Mouse (Mus musculus) liver, embryonic 11.5 days (tissue): Measurements from ENCODE around the gene Igfbp4. TPM values are rescaled to one million over a fixed set of nuclear protein-coding genes. Genes with fewer than 3 reads are reported as not detected.

ENCODE experiments used
- ATAC-seq: fragments of 200-750 bp; cut with Nextera tagmentation; replicated peaks from 2 replicates; pipeline ENCODE4 v1.8.0; 2017; ENCODE audit warnings: moderate number of reproducible peaks, mild to moderate bottlenecking, moderate TSS enrichment, moderate library complexity; ENCODE audit not compliant: low FRiP score
- DNase-seq: peaks from one replicate; pipeline ENCODE4 v3.0.0-alpha.2; 2017; ENCODE audit warnings: low spot score
- H3K27ac ChIP-seq: fragments of 300-500 bp; sonication (generic); 2 replicates; pipeline ENCODE4 v1.5.1; 2014; ENCODE audit warnings: mild to moderate bottlenecking, low read depth, low read length, control low read depth
- H3K27me3 ChIP-seq: fragments of 300-500 bp; sonication (generic); replicated peaks from 2 replicates; pipeline ENCODE4 v1.6.1; 2014; ENCODE audit warnings: low read length, mixed read lengths; ENCODE audit not compliant: control insufficient read depth, insufficient read depth
- H3K36me3 ChIP-seq: fragments of 300-500 bp; sonication (generic); 2 replicates; pipeline ENCODE4 v1.6.1; 2014; ENCODE audit warnings: mild to moderate bottlenecking, low read length, moderate library complexity, mixed read lengths; ENCODE audit not compliant: control insufficient read depth, insufficient read depth
- H3K4me1 ChIP-seq: fragments of 300-500 bp; sonication (generic); replicated peaks from 2 replicates; pipeline ENCODE4 v1.6.1; 2014; ENCODE audit warnings: low read length, mixed read lengths; ENCODE audit not compliant: control insufficient read depth, insufficient read depth
- H3K4me2 ChIP-seq: fragments of 300-500 bp; sonication (generic); 2 replicates; pipeline ENCODE4 v1.6.1; 2014; ENCODE audit warnings: mild to moderate bottlenecking, control low read depth, moderate library complexity
- H3K4me3 ChIP-seq: fragments of 300-500 bp; sonication (generic); 2 replicates; pipeline ENCODE4 v1.5.1; 2014; ENCODE audit warnings: low read depth, low read length, control low read depth
- H3K9ac ChIP-seq: fragments of 300-500 bp; sonication (generic); 2 replicates; pipeline ENCODE4 v1.6.1; 2014; ENCODE audit warnings: low read depth, low read length, control low read depth
- H3K9me3 ChIP-seq: fragments of 300-500 bp; sonication (generic); 2 replicates; pipeline ENCODE4 v1.6.1; 2016; ENCODE audit warnings: low read length, inconsistent platforms, mixed read lengths; ENCODE audit not compliant: control insufficient read depth
- WGBS: fragments of 180-500 bp; shearing (Covaris S2); extraction: QIAGEN DNeasy Blood & Tissue Kit; methylation state at CpG from one replicate; pipeline ENCODE4 v1.1.7; 2014; 5-methylcytosine and 5-hydroxymethylcytosine counted together
- polyA plus RNA-seq: library from polyadenylated mRNA; unstranded; fragments of >200 nt; fragmentation: Nextera tagmentation; extraction: Ambion mirVana; gene quantifications from 2 replicates; pipeline ENCODE4 v1.2.1, GENCODE M21; 2014

Igfbp4 gene
- polyA plus RNA-seq, 1 experiment from 2014 or later, result 328 TPM

- Histone ChIP-seq H3K4me1 (peaks cover 31% of the 10 kb centered on the region), H3K27ac (peak overlapping the region; percentile 36; the same call in 1 of the 2 replicates)
Measured at GRCm38 (mm10) chr11:99047120-99047519, 6.1 kb downstream of the Igfbp4 start.

GRCm38 (mm10) chr11:99047643-99048042 is 6.6 kb downstream of the Igfbp4 start:
- peaks cover 37% of the 10 kb centered on the region for H3K36me3 ChIP-seq
- WGBS, result 78% methylated on average over 2 of the region's 2 CpGs
- ATAC-seq, result no peak
- no peak overlapping the region for H3K4me2 ChIP-seq
- no peak for DNase-seq
- no peak overlapping the region for H3K9ac ChIP-seq
- H3K27ac ChIP-seq, result peak overlapping the region; percentile 36; the same call in 1 of the 2 replicates
- H3K4me3 ChIP-seq, result no peak overlapping the region
- H3K4me1 ChIP-seq, result peaks cover 31% of the 10 kb centered on the region
- H3K9me3 ChIP-seq, result no peaks in the 10 kb centered on the region
- no peaks in the 10 kb centered on the region for H3K27me3 ChIP-seq

More at GRCm38 (mm10) chr11:99047120-99047519, 6.1 kb downstream of the Igfbp4 start:
- WGBS, result 61% methylated on average over 5 of the region's 5 CpGs
- H3K4me2 ChIP-seq, result no peak overlapping the region
- peaks cover 35% of the 10 kb centered on the region for H3K36me3 ChIP-seq
- H3K27me3 ChIP-seq, result peaks cover 4% of the 10 kb centered on the region
- no peaks in the 10 kb centered on the region for H3K9me3 ChIP-seq
- H3K9ac ChIP-seq, result no peak overlapping the region
- ATAC-seq (no peak), DNase-seq (no peak)
- no peak overlapping the region for H3K4me3 ChIP-seq

DNA sequence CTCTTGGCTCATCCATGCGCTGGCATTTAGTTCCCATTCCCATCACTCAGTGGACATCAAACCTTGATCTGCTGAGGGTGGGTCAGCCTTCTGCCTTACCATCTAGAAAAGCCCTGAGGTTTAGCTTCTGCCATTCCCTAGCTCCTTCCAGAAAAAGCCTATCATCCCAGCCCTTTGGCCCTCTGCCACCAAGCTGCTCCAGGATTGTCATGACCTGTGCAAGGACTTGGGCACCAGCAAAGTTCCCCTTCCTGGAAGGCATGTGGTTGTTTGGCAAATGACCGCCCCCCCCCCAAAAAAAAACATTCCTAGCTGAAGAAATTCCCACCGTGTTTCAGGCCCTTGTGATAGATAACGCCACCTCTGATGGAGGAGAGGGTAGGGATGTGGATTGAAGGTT is 14.1 kb downstream of the Igfbp4 start:
- ATAC-seq (no peak), DNase-seq (no peak)
- Histone ChIP-seq H3K4me3 (no peak overlapping the region), H3K36me3 (peaks cover 16% of the 10 kb centered on the region), H3K27me3 (no peaks in the 10 kb centered on the region), H3K4me2 (no peak overlapping the region), H3K9me3 (no peaks in the 10 kb centered on the region), H3K27ac (no peak overlapping the region), H3K4me1 (peaks cover 5% of the 10 kb centered on the region), H3K9ac (no peak overlapping the region)
- 44% methylated on average over 4 of the region's 4 CpGs for WGBS

GRCm38 (mm10) chr11:99055571-99056452 is 14.8 kb downstream of the Igfbp4 start:
- Histone ChIP-seq H3K27ac (no peak overlapping the region), H3K27me3 (no peaks in the 10 kb centered on the region), H3K4me1 (peaks cover 5% of the 10 kb centered on the region), H3K9ac (no peak overlapping the region), H3K4me3 (no peak overlapping the region), H3K9me3 (no peaks in the 10 kb centered on the region), H3K4me2 (no peak overlapping the region), H3K36me3 (peaks cover 15% of the 10 kb centered on the region)
- no peak for ATAC-seq
- WGBS, result 30% methylated on average over 8 of the region's 8 CpGs
- no peak for DNase-seq

- no peak overlapping the region for H3K4me3 ChIP-seq
- WGBS, result 87% methylated on average over 3 of the region's 3 CpGs
- H3K27ac ChIP-seq, result no peak overlapping the region
- no peaks in the 10 kb centered on the region; the same call in 1 of the 2 replicates for H3K4me1 ChIP-seq
- no peaks in the 10 kb centered on the region for H3K36me3 ChIP-seq
- no peak overlapping the region for H3K4me2 ChIP-seq
- no peak for ATAC-seq
- no peaks in the 10 kb centered on the region for H3K9me3 ChIP-seq
- no peak overlapping the region for H3K9ac ChIP-seq
- H3K27me3 ChIP-seq, result no peaks in the 10 kb centered on the region
- DNase-seq, result no peak
Measured at GRCm38 (mm10) chr11:99060435-99060834, 19.4 kb downstream of the Igfbp4 start.

GRCm38 (mm10) chr11:99062661-99063060 is 21.6 kb downstream of the Igfbp4 start:
- Histone ChIP-seq H3K36me3 (no peaks in the 10 kb centered on the region), H3K9me3 (no peaks in the 10 kb centered on the region), H3K4me3 (no peak overlapping the region), H3K27me3 (no peaks in the 10 kb centered on the region), H3K9ac (no peak overlapping the region), H3K4me2 (no peak overlapping the region), H3K27ac (no peak overlapping the region), H3K4me1 (peaks cover 4% of the 10 kb centered on the region; the same call in 1 of the 2 replicates)
- no peak for DNase-seq
- ATAC-seq, result no peak
- 73% methylated on average over 7 of the region's 7 CpGs for WGBS

- Histone ChIP-seq H3K4me1 (peaks cover 4% of the 10 kb centered on the region; the same call in 1 of the 2 replicates), H3K9ac (no peak overlapping the region), H3K4me3 (no peak overlapping the region), H3K36me3 (no peaks in the 10 kb centered on the region), H3K9me3 (no peaks in the 10 kb centered on the region), H3K4me2 (no peak overlapping the region), H3K27ac (peak overlapping the region; percentile 17; the same call in 1 of the 2 replicates), H3K27me3 (no peaks in the 10 kb centered on the region)
- no peak for ATAC-seq
- no peak for DNase-seq
- WGBS, result 32% methylated on average over 8 of the region's 8 CpGs
Measured at GRCm38 (mm10) chr11:99063406-99064131, 22.5 kb downstream of the Igfbp4 start.

GRCm38 (mm10) chr11:99065353-99065752 is 24.3 kb downstream of the Igfbp4 start:
- Histone ChIP-seq H3K9ac (no peak overlapping the region), H3K4me2 (no peak overlapping the region), H3K4me3 (no peak overlapping the region), H3K4me1 (peaks cover 4% of the 10 kb centered on the region; the same call in 1 of the 2 replicates), H3K9me3 (no peaks in the 10 kb centered on the region), H3K36me3 (no peaks in the 10 kb centered on the region), H3K27ac (0 out of 2 replicates have a peak overlapping the region, but pooled peaks have one; percentile 10), H3K27me3 (no peaks in the 10 kb centered on the region)
- 66% methylated on average over 3 of the region's 3 CpGs for WGBS
- DNase-seq, result no peak
- ATAC-seq, result no peak; the same call in 1 of the 2 replicates
